Mouse (Mus musculus): Measurements from ENCODE around the gene Gclm.
"Not testable (repeated sequence)": the region's sequence is repeated elsewhere in the genome, so short reads cannot be mapped to it uniquely, and the experiment has no call there.

Gene Gclm

GRCm38 (mm10) chr3:122245215-122245877 lies at the start of gene Gclm:
Gene Gclm, plus strand, starts transcription at chr3:122245557.
- in situ Hi-C loops (cut with MboI, MseI): loop anchor here (5.0 kb wide), 1 partner anchor 42 kb away; no protein-coding TSS in a partner anchor

DNA sequence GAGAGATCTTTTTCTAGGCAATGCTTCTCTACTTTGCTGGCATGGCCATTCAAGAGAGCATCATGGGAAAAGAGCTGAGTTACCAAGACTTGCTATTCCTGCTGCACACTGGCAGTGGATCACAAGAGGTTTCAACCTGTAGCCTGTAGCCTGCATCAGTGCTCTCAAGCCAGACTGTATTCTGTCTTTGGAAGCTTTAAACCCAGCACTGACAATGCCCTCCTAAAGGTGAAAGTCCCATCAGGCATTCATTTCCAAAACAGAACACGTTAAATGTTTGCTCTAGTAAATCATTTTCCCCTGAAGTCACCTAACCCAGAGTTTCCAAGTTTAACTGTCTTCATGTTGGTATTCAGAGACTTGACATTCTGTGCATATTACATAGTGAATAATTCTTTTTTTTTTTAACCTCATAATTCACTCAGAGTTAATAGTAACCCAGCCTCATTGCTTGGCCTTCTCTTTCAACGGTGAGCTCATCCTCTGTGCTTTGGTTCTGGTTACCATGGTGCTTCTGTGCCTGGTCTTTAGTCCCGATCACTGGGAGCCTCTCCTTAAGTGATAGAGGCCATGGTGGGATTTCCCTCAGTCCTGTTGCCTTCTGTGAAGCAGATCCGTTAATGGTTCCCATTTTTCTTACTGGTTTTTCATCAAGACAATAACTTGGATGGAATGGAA lies 48.6 kb upstream of the Gclm start:
- in situ Hi-C loops (cut with MboI, MseI): no loop called here

- in situ Hi-C loops (cut with MboI, MseI): no loop called here
Measured at GRCm38 (mm10) chr3:122198532-122198931, 46.8 kb upstream of the Gclm start.

DNA sequence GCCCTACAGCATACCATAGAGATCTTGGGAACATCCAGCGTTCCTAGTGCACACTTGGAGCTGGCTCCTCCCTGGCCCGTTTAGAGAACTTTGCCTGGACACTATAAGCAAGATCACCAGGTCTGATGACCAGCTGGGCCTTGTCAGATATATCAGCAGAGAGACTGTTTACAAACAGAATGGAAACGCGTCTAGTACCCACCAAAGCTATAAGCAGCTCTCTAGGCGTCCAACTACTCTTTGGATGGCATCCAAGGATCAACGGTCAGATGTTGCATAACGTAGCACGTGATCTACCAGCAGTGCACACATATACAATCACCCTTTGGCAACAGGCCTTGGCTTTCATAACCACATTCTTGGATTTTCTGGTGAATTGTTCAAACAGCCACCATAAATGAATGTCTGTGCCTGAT lies 46.4 kb upstream of the Gclm start:
- in situ Hi-C loops (cut with MboI, MseI): no loop called here

DNA sequence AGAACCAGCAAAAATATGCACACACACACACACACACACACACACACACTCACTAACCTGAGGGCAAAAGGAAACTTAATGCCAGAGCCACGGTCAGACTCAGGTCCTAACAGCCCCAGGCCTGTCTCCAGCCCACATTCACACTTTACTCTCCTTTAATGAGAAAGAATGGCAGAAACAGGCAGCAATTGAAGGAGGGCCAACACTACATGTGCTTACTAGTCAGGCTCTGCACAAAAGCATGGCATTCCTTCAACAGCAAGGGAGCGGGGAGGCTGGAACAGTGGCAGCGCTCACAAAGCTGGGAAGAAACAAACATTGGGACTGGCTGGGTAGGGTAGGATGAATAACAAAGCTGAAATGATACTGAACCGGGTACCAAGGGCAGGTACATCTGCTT lies 45.8 kb upstream of the Gclm start:
- in situ Hi-C loops (cut with MboI, MseI): no loop called here

DNA sequence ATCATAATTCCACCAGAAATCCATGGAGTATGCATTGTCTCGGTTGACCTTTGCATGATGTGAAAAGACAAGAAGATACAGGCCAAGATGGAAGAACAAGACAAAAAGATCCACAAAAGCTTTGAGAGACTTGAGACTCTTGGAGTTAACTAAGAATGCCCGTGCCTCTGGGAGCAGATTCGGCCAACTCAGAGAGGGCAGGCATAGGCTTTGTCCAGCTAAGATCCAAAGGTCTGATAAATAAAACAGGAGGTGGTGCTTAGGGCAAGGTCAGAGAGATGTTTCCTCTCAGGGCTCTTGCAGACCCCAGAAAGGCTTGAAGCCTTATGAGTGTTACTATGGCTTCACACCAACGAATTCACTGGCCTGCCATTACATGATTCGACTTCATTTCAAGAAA lies 45.3 kb upstream of the Gclm start:
- in situ Hi-C loops (cut with MboI, MseI): no loop called here

GRCm38 (mm10) chr3:122200447-122200846 lies 44.9 kb upstream of the Gclm start:
- in situ Hi-C loops (cut with MboI, MseI): no loop called here

- in situ Hi-C loops (cut with MboI, MseI): no loop called here
Measured at GRCm38 (mm10) chr3:122202307-122202732, 43.0 kb upstream of the Gclm start.

- in situ Hi-C loops (cut with MboI, MseI): no loop called here
Measured at GRCm38 (mm10) chr3:122203675-122204329, 41.6 kb upstream of the Gclm start.

DNA sequence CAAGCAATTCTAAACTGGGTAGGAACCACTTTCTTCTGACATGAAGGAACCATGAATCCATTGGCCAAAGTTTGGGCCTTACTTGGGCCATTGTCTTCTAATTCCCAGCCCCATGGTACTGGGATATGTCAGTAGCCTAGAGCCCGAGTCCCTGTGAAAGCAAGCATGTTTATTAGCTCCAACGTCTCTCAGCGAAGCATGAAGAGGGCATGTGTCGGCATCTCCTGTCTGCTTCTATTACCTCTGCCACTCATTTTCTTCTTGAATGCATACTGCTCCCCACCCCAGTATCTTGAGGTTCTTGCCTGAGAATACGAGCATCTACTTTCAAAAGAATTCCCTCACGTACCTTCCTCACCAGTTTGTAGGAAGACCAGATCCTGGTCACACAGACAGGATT lies 39.6 kb upstream of the Gclm start:
- in situ Hi-C loops (cut with MboI, MseI): no loop called here

DNA sequence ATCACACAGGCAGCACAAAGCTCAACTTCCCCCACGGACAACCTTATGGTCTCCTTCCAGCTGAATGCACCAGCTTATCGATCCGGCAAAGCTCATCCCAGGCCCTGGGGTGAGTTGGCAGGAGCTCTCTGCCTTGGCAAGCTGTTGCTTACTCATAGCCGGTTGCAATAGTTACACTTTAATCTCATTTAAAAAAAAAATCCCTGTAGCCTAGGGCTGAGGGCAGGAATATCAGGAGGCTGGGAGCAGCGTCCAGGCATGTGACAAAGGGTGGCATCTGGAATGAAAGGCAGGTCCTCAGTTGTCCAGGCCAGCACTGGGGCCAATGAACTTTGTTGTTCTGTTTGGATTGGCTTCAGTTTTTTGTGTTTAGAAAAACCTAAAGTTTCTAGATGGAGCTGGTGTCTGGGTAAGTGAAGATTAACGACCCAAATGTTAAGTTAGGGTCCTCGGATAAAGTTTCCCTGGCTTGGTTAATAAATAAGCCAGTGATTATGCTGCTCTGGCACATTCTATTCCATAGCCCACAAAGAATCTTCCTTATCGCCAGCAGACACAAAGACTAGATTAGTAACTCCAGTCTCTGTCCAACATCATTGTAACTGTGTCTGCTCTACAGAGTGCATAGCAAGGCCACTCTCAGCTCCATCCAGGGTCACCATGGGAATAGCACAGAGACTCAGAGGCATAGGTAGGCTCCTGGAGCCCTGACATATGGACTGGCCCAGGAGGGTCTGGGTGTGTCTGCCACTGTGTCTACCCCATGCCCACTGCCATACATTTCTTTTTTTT lies 38.9 kb upstream of the Gclm start:
- in situ Hi-C loops (cut with MboI, MseI): no loop called here

DNA sequence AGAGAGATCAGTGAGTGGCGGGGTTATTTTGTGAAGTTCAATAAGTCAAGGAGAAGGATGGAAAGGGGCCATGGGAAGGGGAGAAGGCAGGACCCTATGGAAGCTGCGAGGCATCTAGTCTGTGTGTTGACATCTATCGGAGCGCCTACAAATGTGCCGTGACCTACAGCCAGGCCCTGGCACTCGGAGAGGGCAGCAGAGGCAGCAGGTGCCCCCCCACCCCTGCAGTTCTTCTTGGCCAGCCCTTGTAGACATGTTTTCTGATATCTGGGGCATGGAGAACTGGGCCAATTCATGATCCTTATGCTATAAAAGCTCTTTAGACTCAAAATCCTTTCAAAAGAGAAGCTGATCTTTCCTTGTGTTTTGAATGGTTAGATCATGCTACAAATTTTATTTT lies 37.6 kb upstream of the Gclm start:
- in situ Hi-C loops (cut with MboI, MseI): no loop called here

GRCm38 (mm10) chr3:122208296-122209225 lies 36.8 kb upstream of the Gclm start:
- in situ Hi-C loops (cut with MboI, MseI): no loop called here

GRCm38 (mm10) chr3:122209511-122209910 lies 35.8 kb upstream of the Gclm start:
- in situ Hi-C loops (cut with MboI, MseI): no loop called here

- in situ Hi-C loops (cut with MboI, MseI): no loop called here
Measured at GRCm38 (mm10) chr3:122210434-122210833, 34.9 kb upstream of the Gclm start.

DNA sequence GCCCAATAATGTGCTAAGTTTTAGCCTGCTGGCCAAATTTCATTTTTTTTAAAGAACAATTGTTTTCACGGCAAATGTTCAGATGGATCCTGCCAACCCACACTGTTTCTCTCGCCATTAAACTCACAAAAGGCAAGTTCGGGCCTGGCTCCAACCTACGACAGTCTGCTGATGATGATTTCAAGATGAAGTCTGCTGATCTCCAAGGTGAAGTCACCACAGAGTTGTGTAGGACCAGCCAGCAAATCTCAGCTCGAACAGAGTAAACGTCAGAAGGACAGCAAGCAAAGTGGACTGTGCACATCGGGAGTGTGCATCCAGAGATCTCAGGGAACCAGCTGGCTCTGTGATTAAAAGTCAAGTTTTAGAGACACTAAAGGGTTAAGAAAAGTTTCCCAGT lies 34.5 kb upstream of the Gclm start:
- in situ Hi-C loops (cut with MboI, MseI): no loop called here

DNA sequence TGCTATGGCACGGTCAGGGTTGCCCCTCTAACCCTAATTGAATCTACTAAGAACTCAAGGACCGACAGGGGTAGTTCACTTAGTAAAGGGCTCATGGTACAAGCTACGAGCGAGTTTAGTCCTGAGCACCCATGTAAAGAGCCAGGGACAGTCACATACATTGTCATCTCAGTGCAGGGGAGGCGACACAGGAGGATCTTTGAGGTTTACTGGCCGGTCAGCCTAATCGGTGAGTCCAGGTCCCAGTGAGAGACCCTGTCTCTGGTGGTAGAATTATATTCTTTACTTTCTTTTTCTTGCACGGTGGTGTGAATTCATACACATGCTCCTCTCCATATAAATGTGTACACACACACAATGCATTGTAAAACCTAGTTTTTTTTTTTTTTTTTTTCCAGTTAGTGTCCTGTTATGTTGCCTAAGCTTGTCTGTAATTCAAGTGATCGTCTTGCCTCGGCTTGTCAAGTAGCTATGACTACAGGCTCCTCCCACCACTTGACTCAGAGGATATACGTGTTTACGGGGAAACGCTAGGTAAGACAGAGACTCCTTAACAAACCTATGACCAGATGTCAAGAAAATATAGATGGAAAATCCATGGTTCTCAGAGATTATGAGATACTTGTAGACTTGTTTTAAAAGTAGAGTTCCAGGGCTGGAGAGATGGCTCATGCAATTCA lies 33.8 kb upstream of the Gclm start:
- in situ Hi-C loops (cut with MboI, MseI): no loop called here

DNA sequence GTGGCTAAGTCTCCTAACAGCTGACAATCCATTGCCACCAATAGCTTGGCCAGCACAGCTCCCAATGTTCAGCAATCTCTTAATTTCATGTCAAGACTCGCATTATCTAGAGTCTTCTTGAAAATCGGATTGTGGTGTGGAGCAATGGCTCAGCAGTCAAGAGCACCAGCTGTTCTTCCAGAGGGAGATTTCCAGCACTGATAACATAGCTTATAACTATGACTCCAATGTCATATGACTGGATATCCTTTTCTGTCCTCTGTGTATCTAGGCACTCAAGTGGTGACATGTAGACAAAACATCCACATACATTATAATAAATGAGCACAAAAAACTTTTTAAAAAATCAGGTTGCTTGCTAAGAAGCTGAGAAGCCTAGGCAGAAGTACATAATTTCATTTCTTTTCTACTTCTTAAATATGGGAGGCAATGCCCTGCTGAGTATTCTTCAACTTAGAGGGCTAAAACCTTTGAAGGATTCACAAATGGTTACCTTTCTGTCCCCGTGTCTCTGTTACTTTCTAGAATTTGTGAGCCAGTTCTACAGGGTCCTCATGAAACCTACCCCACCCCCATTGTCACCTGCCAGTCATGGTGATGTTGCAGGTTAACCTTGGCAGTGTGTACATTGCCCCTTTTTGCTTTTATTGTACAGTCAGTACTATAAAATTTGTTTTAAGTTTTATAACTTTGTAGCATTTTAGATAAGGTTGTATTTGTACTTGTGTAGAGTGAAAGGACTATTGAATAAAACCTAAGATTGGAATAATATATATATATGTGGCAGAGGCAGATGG lies 23.9 kb upstream of the Gclm start:
- in situ Hi-C loops (cut with MboI, MseI): no loop called here

GRCm38 (mm10) chr3:122226972-122227371 lies 18.4 kb upstream of the Gclm start:
- in situ Hi-C loops (cut with MboI, MseI): not testable (repeated sequence)

- in situ Hi-C loops (cut with MboI, MseI): no loop called here
Measured at GRCm38 (mm10) chr3:122235772-122236171, 9.6 kb upstream of the Gclm start.

Measured in T-helper 2 cell (primary cell).